Mouse (Mus musculus) heart, postnatal 10 days (tissue): Measurements from ENCODE around the gene Ano6. TPM values are rescaled to one million over a fixed set of nuclear protein-coding genes. Genes with fewer than 3 reads are reported as not detected.

Source experiments
- DNase-seq, 2 experiments: peaks; one replicate each; pipeline ENCODE4 v3.0.0; 2021
- intact Hi-C: fragments of 180-260 bp; cut with DNase I; formaldehyde crosslinking; loops from one replicate; pipeline ENCODE4 v1.15.1; 2025
- total RNA-seq, 2 experiments: library from RNA; stranded (reverse); gene quantifications; 2 replicates each; pipeline ENCODE4 v1.2.3; 2021

Ano6 gene
- total RNA-seq, 2 experiments from 2014 or later: 42.8 to 43.7 TPM

DNA sequence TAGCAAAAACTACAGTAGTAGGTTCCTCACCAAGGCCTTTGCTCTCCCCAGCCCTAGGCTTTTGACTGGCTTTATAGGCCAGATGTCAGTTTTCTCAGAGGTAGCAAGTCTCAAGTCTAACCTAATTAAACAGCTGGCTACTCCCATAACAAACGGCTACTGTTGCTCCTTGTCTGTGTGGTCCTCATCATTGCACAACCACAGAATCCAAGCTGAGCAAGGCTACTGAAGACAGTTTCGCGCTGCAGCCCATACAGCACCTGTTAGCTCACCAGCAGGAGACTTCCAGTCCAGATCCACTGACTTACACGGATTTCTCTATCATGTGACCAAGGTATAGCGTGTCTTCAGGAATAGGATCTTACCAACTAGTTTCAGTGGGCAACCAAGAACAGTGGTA is 55.5 kb downstream of the Ano6 start:
- intact Hi-C loops: no loop called here
- no peak for DNase-seq

DNA sequence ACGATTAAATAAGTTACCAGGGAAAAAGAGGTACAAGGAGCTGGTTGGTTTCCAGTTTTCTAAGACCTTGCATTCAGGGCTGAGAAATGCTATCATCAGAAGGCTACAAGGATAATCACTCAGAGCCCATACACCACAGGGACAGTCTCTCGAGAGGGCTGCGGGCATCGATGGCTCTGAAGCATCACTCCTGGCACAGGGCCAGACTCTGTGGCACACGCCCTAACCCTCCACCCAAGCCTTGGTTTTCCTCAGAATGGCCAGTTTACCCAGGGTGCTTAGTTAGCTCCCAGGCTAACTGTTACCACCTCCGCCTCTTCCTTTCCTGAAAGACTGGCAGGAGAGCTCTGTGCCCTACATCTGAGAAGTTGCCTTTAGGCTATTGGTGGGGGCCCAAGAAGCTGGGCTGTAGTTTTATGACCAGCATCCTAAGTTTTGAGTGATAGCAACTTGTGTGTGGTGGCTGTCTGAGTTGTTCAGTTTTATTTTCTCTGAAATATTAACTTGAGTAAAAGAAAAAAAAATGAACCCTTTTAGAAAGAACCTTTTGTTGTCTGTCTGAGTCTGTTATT is 57.9 kb downstream of the Ano6 start:
- intact Hi-C loops: no loop called here
- DNase-seq: no peak

DNA sequence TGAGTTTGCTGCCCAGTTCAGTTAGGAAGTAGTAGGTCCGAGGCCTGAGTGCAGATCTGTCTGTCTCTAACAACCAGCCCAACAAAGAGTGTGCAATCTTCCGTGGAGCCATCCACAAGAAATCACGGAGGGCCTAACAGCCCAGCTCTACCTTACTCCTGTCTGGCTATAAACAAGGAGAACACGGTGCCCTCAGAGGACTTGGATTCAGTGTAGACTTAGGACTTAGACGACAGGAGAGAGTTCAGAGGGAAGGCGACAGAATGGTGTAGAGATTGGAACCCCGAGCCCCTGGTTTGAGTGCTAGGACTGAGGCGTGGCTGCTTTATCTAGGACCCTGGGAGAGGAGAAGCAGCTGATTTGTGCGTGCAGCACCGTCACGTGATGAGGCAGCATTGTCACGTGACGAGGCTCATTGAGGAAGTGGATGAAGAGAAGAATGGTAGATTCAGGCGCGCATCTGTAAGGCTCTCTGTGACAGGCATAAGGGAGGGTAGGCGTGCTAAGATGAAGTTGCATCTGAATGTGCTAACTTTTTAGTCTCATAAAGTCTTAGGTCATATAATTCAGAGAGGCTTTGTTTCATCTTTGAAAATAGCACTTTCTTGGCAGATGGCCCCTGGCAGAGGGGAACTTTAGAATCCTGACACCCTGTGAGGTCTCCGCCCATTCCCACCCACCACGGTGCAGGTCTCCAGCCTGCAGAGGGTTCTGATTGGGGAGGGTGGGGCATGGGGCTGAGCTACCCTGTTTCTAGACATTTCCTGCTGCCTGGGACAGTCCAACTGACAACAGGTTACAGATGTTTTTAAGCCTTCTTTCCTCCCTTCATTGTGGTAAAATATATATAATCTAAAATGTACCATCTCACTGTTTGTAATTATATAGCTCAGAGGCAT is 59.1 kb downstream of the Ano6 start:
- no peak for DNase-seq
- intact Hi-C loops: no loop called here

GRCm38 (mm10) chr15:95850546-95850945 is 59.9 kb downstream of the Ano6 start:
- intact Hi-C loops: no loop called here
- DNase-seq: no peak

DNA sequence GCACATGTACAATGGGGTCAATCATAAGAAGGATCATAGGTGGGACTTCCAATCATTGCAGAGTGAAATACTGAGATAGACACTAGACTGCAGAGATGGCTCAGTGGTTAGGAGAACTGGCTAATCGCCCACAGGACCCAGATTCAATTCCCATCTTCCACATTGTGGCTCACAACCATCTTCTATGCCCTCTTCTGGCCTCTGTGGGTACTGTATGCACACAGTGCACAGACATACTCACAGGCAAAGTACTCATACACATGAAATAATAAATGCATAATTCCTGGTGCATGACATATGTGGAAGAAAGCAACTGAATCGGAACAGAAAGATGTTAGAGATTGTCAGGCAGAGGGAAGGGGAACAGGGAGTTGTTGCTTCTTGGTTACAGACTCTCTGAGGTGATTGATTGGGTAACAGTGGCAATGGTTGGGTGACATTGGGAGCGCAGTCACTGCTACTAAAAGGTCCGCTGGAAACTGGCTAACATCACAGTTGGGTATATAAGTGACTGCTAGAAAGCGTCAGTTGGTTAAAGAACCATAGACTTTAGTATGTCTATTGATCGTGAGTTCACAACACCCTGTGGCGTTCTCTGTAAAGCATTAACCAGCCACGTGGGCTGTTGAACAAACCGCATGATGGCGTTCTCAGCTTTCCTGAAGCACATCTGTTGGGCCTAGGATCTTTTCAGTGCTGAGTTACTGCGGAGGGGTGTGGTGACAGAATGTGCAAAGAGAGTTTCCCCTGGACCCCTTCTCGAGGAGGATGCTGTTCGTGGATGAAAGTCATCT is 64.6 kb downstream of the Ano6 start:
- intact Hi-C loops: no loop called here
- DNase-seq: no peak

- DNase-seq: no peak
- intact Hi-C loops: no loop called here
Observed at GRCm38 (mm10) chr15:95855953-95856352, 65.3 kb downstream of the Ano6 start.

- no peak for DNase-seq
- intact Hi-C loops: no loop called here
Observed at GRCm38 (mm10) chr15:95856684-95857595, 66.3 kb downstream of the Ano6 start.

DNA sequence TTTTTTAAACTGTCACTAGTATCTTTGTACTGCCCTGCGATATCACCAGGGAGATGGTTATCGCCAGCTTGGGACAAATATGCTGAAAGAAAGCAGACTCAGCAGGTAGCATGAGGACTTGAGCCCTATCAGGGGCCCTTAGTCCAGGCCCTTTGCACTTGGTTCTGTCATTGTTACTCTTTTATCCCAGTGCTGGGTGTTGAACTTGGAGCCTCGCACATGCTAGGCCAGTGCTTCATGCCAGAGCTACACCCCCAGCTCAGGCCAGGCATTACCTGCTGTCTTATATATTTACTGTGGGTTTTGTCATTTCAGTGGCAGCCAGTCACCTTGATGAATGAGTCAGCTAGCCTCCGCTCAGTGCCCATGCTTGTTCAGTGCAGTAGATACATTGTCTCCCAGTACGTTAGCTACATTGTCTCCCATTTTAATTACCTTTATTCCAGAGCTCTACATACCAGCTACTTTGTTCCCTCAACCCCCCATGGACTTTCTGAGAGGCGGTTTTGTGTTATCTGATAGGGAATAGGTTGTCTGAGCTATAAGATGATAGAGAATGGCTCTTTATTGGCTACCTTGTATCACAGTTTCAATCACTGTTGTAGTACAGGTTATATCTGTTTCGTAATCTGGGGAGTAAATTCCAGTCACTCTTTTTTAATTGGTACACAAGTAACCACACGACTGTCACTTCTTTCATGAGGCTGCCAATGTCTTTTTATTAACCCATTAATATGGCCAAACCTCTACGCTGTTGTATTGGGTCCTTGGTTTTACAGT is 68.4 kb downstream of the Ano6 start:
- DNase-seq: no peak
- intact Hi-C loops: no loop called here

DNA sequence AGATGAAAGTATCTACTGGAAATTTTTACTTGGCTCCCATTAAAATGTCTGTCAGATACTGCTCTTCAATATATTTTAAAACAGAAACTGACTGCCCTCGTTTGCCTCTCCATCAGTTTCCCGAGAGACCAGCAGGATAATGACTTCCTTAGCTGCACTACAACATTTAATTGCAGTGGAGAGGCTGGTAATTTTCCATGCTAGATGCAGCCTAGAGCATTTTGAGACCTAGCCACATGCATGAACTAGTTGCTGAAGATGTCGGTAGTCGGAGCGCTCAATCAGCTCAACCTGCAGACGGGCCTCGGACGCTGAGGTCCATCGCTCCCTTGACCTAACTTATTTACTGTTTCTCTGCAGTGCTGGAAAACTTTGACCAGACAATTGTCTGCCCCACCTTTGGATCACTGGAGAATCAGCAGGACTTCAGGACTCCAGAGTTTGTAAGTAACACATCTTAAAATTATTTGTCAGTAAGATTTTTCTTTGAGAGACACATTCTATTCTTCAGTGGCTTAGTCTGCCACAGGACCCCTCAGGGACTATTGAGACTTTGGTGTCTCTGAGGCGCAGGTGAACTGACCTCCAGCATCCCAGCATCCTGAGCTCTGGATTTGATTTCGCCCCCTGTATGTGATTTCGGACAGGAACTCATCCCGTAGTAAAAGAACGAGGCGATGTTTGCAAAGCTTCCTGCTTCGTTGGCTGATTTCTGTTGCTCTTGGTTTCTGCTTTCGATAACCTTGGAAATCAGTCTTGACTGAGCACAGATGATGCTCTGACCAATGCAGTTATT is 73.4 kb downstream of the Ano6 start:
- intact Hi-C loops: no loop called here
- no peak for DNase-seq

GRCm38 (mm10) chr15:95865311-95866100 is 74.9 kb downstream of the Ano6 start:
- intact Hi-C loops: no loop called here
- DNase-seq: no peak

DNA sequence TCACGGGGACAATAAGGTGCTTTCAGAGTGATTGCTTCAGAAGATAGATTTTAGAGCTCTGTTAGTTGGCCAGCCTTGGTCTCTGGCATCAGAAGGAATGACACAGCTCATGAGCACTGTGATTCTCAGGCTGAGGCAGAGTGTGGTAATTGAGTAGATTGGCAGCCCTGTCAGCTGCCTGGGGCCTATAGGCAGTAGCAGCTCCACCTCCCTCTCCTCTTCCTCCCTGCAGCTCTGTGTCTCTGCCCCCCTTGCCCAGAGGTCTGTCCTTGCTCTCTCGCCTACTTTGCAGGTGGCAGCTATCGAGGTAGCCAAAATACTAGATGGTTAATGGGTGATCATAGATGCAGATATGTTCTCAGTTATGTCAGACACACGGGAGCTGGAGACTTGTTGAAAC is 77.5 kb downstream of the Ano6 start:
- intact Hi-C loops: no loop called here
- no peak for DNase-seq

DNA sequence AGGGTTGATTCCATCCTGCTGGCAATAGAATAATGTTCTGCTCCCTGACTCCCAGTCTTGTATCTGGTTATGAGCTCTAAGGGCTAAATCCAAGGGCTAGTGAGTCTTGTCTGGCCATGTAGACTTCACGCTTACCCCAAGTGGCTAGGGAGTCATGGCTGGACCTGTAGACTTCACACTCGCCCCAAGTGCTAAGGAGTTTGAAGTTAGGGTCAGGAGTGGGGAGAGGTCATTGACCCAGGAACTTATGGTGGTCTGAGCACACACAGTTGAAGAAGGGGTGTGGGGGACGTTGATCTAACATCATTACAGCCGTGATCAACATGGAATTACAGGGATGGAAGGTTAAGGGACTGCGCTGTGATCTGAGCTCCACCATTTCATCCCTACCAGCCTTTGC is 79.0 kb downstream of the Ano6 start:
- DNase-seq: no peak
- intact Hi-C loops: no loop called here

DNA sequence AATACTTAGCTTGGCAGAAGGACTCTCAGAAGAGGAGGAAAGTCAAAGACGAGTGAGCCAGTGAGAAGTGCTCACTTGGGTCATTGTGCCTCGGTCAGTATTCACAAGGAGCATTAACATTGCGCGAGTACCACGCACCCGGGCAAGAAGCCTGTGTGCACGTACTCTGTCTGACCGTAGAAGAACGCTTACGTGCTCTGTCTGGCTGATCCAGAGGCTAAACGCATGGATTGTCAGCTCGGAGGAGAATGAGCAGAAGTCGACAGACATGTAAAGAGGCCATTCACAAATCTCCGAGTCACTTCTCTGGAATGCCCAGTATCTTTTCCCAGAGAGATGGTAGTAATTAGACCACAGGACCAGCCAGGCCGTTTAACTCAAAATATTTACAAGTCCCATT is 81.0 kb downstream of the Ano6 start:
- intact Hi-C loops: no loop called here
- DNase-seq: no peak

- intact Hi-C loops: no loop called here
- no peak for DNase-seq
Observed at GRCm38 (mm10) chr15:95872447-95872846, 81.8 kb downstream of the Ano6 start.

DNA sequence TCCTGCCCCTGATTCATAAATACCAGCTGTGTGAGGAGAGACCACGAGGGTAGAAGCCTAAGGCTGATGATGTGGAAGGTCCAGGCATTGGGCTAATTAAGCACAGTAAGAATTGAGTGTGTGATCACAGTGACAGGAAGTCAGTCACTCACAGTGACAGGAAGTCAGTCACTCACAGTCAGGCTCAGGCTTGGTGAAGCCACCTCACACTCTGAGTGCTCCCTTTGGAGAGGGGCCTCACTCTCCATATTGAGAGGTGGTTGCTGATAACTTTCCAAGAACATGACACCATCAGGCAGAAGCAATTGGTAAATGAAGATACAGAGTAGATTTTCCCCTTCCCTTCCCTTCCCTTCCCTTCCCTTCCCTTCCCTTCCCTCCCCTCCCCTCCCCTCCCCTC is 82.6 kb downstream of the Ano6 start:
- DNase-seq: no peak

DNA sequence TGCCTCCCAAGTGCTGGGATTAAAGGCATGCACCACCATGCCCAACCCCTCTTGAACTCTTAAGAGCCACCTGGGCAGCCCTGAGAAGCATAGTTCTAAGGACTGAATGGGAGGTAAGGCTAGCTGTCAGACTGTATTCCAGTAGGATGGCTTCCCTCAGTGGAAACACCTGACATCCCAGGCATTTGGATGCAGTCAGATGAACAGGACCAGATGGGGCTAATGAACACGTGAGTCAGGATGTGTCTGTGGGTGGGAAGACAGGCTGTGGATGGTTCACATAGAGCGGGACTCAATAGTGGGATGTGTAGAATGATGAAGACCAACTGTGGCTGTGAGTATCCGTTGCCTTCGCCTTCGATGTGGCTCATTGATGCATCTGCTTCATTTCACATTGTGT is 83.6 kb downstream of the Ano6 start:
- no peak for DNase-seq
- intact Hi-C loops: no loop called here

More for the DNA sequence above, 82.6 kb downstream of the Ano6 start:
- intact Hi-C loops: no loop called here

DNA sequence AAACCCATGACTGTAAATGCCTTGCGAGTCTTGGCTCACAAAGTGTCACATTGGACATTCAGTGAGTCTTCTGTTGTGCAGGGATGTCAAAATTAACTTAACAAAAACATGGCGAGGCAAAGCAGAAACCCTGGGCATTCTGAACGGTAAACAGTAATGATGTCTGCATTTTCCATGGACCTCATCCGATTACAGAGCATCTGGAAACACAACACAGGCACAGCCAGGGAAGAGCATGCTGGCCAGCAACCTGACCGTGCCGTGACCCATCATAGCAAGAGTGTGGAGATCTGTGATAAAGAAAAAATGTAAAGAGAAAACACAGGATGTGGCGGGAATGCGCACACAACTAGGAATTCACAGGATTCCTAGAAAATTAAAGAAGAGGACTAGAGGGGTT is 84.1 kb downstream of the Ano6 start:
- intact Hi-C loops: no loop called here
- no peak for DNase-seq

- intact Hi-C loops: no loop called here
- DNase-seq: no peak
Observed at GRCm38 (mm10) chr15:95875898-95876297, 85.3 kb downstream of the Ano6 start.
